Comparison of ENCODE assay signal across 9 mouse cellular contexts in genomic region chr17:34234926-34235325, GRCm38 (mm10). TPM values are rescaled to one million over a fixed set of nuclear protein-coding genes. Genes with fewer than 3 reads are reported as not detected.
DNase-seq lines count a peak whose midpoint lies in the region; ATAC-seq and TF ChIP-seq lines count a peak whose summit lies in the region.
"Had no signal": no experiment of that assay in that cellular context is flagged by ENCODE, and none has a peak within 500 bp of the region (broad histone marks: within the 10 kb centered on the region; RNA-seq: fewer than 3 reads in every experiment).

No protein-coding gene starts in this region.

- H3K4me2 ChIP-seq in CH12.LX (ENCODE audit: insufficient read depth, low read depth, poor library complexity, severe bottlenecking), result peak overlapping the region; percentile 65
- H3K4me2 ChIP-seq in embryonic facial prominence, embryonic 14.5 days (ENCODE audit: low read depth, low read length), result no peak overlapping the region

- no peaks in the 10 kb centered on the region for H3K9me3 ChIP-seq in CH12.LX (replicated peaks; ENCODE audit: low read length)
- H3K9me3 ChIP-seq in embryonic facial prominence, embryonic 14.5 days (ENCODE audit: control insufficient read depth, low read length), result no peaks in the 10 kb centered on the region

- TF ChIP-seq CTCF in CH12.LX (conservative IDR thresholded peaks at IDR 0.05 in 1 of 2, IDR thresholded peaks at IDR 0.05 in 1 of 2; ENCODE audit: low read depth in 2 of 2, low read length in 2 of 2), result peak; percentile 58 to 92

- DNase-seq in CH12.LX (ENCODE audit: extremely low read depth), result peak; percentile 98
- peak; percentile 85 for DNase-seq in adrenal gland, postnatal 10 days
- peak; percentile 48 for DNase-seq in embryonic facial prominence, embryonic 14.5 days (ENCODE audit: low spot score)
- peak; percentile 83 for DNase-seq in heart, postnatal 4 days
- DNase-seq in layer of hippocampus, adult 8-10 months (ENCODE audit: low spot score in 2 of 2), result peak; percentile 45 to 78
- DNase-seq in lung, postnatal 10 days, result peak; percentile 86
- DNase-seq in right cerebral cortex, adult 18-20 months, result peak; percentile 61
- peak; percentile 72 for DNase-seq in urinary bladder, postnatal 14 days (ENCODE audit: low spot score)

- ATAC-seq in embryonic facial prominence, embryonic 14.5 days (ENCODE audit: low read depth), result peak; percentile 55; the same call in 1 of the 2 replicates

- in situ Hi-C loops in CH12.LX (cut with MboI; ENCODE audit: low pct_ligation_motif_present, low pct_unique_long_range_greater_than_20kb, low sequenced_read_pairs), result no loop called here

- 29% methylated on average over 9 of the region's 9 CpGs for WGBS in embryonic facial prominence, embryonic 14.5 days

- H3K27me3 ChIP-seq in CH12.LX (replicated peaks), result no peaks in the 10 kb centered on the region
- no peaks in the 10 kb centered on the region for H3K27me3 ChIP-seq in embryonic facial prominence, embryonic 14.5 days (replicated peaks; ENCODE audit: control insufficient read depth, insufficient read depth, low read length)

- no peaks in the 10 kb centered on the region for H3K36me3 ChIP-seq in CH12.LX (replicated peaks in 1 of 2; ENCODE audit: control insufficient read depth in 1 of 2, insufficient read depth in 1 of 2, low read length in 1 of 2)
- no peaks in the 10 kb centered on the region for H3K36me3 ChIP-seq in embryonic facial prominence, embryonic 14.5 days (ENCODE audit: control insufficient read depth, insufficient read depth, low read length)

- peaks cover 0 to 27% of the 10 kb centered on the region in 2 experiments; a peak in 2 of 4 replicates for H3K4me1 ChIP-seq in CH12.LX (ENCODE audit: control insufficient read depth in 1 of 2, insufficient read depth in 2 of 2)
- H3K4me1 ChIP-seq in embryonic facial prominence, embryonic 14.5 days (ENCODE audit: control insufficient read depth, insufficient read depth, low read length), result no peaks in the 10 kb centered on the region

- peak overlapping the region; percentile 58 for H3K9ac ChIP-seq in CH12.LX (ENCODE audit: insufficient read depth, low read depth)
- H3K9ac ChIP-seq in embryonic facial prominence, embryonic 14.5 days (ENCODE audit: low read depth, low read length), result no peak overlapping the region

- H3K79me2 ChIP-seq in CH12.LX (replicated peaks; ENCODE audit: control insufficient read depth, extremely low read depth, insufficient read depth, poor library complexity, severe bottlenecking), result no peaks in the 10 kb centered on the region

- TF ChIP-seq POLR2A in CH12.LX (IDR thresholded peaks at IDR 0.05; ENCODE audit: low read depth, low read length), result peak; percentile 57

- H3K4me3 ChIP-seq in CH12.LX (replicated peaks in 1 of 3; ENCODE audit: low read depth in 2 of 3, low read length in 2 of 3, poor library complexity in 1 of 3), result peak overlapping the region in 1 of 3 experiments; percentile 36
- H3K4me3 ChIP-seq in embryonic facial prominence, embryonic 14.5 days (ENCODE audit: low read depth, low read length), result no peak overlapping the region

- no peak for TF ChIP-seq EP300 in CH12.LX (IDR thresholded peaks at IDR 0.05; ENCODE audit: low read length)

- no peak overlapping the region for H3K27ac ChIP-seq in CH12.LX (ENCODE audit: insufficient read depth, low read depth)
- no peak overlapping the region for H3K27ac ChIP-seq in embryonic facial prominence, embryonic 14.5 days (replicated peaks; ENCODE audit: low read depth, low read length)

- peak; percentile 98 for TF ChIP-seq RAD21 in CH12.LX (IDR thresholded peaks at IDR 0.05; ENCODE audit: low read depth, low read length)

- dilution Hi-C loops in CH12.LX (cut with MboI; ENCODE audit: extremely low pct_ligation_motif_present, extremely low pct_unique_long_range_greater_than_20kb, low sequenced_read_pairs), result no loop called here

TF ChIP-seq in CH12.LX, 34 proteins besides CTCF, POLR2A, EP300 and RAD21 (continues in another document):
- TF ChIP-seq TCF12 (IDR thresholded peaks at IDR 0.05; ENCODE audit: low read depth, low read length), result peak; percentile 63
- TF ChIP-seq MAFK (IDR thresholded peaks at IDR 0.05; ENCODE audit: insufficient replicate concordance, low read length), result no peak; the same call in 1 of the 2 replicates
- no peak for TF ChIP-seq JUND (conservative IDR thresholded peaks at IDR 0.05; ENCODE audit: low read depth, low read length)
- TF ChIP-seq USF2 (conservative IDR thresholded peaks at IDR 0.05; ENCODE audit: low read depth, low read length), result no peak
- no peak for TF ChIP-seq GABPA (IDR thresholded peaks at IDR 0.05; ENCODE audit: insufficient replicate concordance, low read depth, low read length)
- TF ChIP-seq USF1 (IDR thresholded peaks at IDR 0.05; ENCODE audit: low read depth, low read length), result no peak
- no peak for TF ChIP-seq UBTF (IDR thresholded peaks at IDR 0.05; ENCODE audit: low read depth, low read length)
- TF ChIP-seq ZC3H11A (IDR thresholded peaks at IDR 0.05; ENCODE audit: low read depth, low read length), result peak; percentile 85
- TF ChIP-seq RCOR1 (conservative IDR thresholded peaks at IDR 0.05; ENCODE audit: low read depth, low read length), result no peak; the same call in 1 of the 2 replicates
- peak; percentile 90 for TF ChIP-seq SIN3A (IDR thresholded peaks at IDR 0.05; ENCODE audit: low read length)
- peak; percentile 74 for TF ChIP-seq MEF2A (IDR thresholded peaks at IDR 0.05; ENCODE audit: borderline replicate concordance, low read depth, low read length)
- no peak; the same call in 1 of the 2 replicates for TF ChIP-seq CHD2 (IDR thresholded peaks at IDR 0.05; ENCODE audit: low read length)
- peak; percentile 96 for TF ChIP-seq SMC3 (IDR thresholded peaks at IDR 0.05; ENCODE audit: low read depth, low read length)
- TF ChIP-seq ZMIZ1 (IDR thresholded peaks at IDR 0.05; ENCODE audit: low read depth, low read length), result no peak
- TF ChIP-seq POLR2AphosphoS2 (IDR thresholded peaks at IDR 0.05; ENCODE audit: low read depth, low read length), result no peak
- TF ChIP-seq ETS1 (conservative IDR thresholded peaks at IDR 0.05; ENCODE audit: low read depth, low read length), result peak; percentile 21; the same call in 1 of the 2 replicates
- TF ChIP-seq BHLHE40 (IDR thresholded peaks at IDR 0.05; ENCODE audit: low read depth, low read length), result no peak
- no peak for TF ChIP-seq JUN (IDR thresholded peaks at IDR 0.05; ENCODE audit: insufficient read depth, low read depth, low read length)
- no peak for TF ChIP-seq ZKSCAN1 (IDR thresholded peaks at IDR 0.05; ENCODE audit: borderline replicate concordance, low read depth, low read length)
- TF ChIP-seq KAT2A (IDR thresholded peaks at IDR 0.05; ENCODE audit: insufficient replicate concordance, low read length), result 0 out of 2 replicates have a peak, but pooled peaks have one; percentile 50
- peak; percentile 75 for TF ChIP-seq ELF1 (IDR thresholded peaks at IDR 0.05; ENCODE audit: low read depth, low read length)
- TF ChIP-seq NELFE (IDR thresholded peaks at IDR 0.05; ENCODE audit: low read depth, low read length), result peak; percentile 70
- no peak; the same call in 1 of the 2 replicates for TF ChIP-seq E2F4 (IDR thresholded peaks at IDR 0.05; ENCODE audit: insufficient replicate concordance, low read depth, low read length)
- TF ChIP-seq TBP (conservative IDR thresholded peaks at IDR 0.05; ENCODE audit: low read depth, low read length), result peak; percentile 60; the same call in 1 of the 2 replicates
- peak; percentile 66; the same call in 1 of the 2 replicates for TF ChIP-seq MXI1 (IDR thresholded peaks at IDR 0.05; ENCODE audit: low read depth, low read length)

RNA-seq across cellular contexts. Expression of gene H2-Ob, which starts 3.8 kb away (rescaled TPM):
- 8.4 and 13.7 TPM in 2 replicates for total RNA-seq in CH12.LX (2012; rRNA removed)
- total RNA-seq in CH12.LX (2014; rRNA removed), result 31.9 and 39.7 TPM in 2 replicates
- polyA plus RNA-seq in CH12.LX (2012; ENCODE audit: insufficient read length, low read depth), result 19.9 and 27.2 TPM in 2 replicates
- 1 to 10 TPM; 2.7 to 3.5 TPM for total RNA-seq in adrenal gland, postnatal 10 days (2021)
- polyA plus RNA-seq in embryonic facial prominence, embryonic 14.5 days (2014; fragmentation: Nextera tagmentation; extraction: Ambion mirVana), result 0.24 TPM in 1 of 2 replicates, not detected in the other
- under 1 TPM; 0.23 to 0.38 TPM for total RNA-seq in heart, postnatal 4 days (2021)
- 1 to 10 TPM in 2 of 4 experiments, under 1 TPM in 1, not detected in 1; 0.69 to 3.3 (median 1.8) TPM for total RNA-seq in layer of hippocampus, adult 8-10 months (2022)
- polyA plus RNA-seq: heart, embryonic 14.5 days had no signal

RNA-seq across cellular contexts. Expression of gene H2-Ab1, which starts 22.6 kb away (rescaled TPM):
- 114 and 158 TPM in 2 replicates for total RNA-seq in CH12.LX (2012; rRNA removed)
- total RNA-seq in CH12.LX (2014; rRNA removed), result 105 and 119 TPM in 2 replicates
- 634 and 699 TPM in 2 replicates for polyA plus RNA-seq in CH12.LX (2012; ENCODE audit: insufficient read length, low read depth)
- total RNA-seq in adrenal gland, postnatal 10 days (2021), result 10 to 100 TPM; 27.9 to 36.1 TPM
- 9.4 and 10.1 TPM in 2 replicates for polyA plus RNA-seq in embryonic facial prominence, embryonic 14.5 days (2014; fragmentation: Nextera tagmentation; extraction: Ambion mirVana)
- total RNA-seq in heart, postnatal 4 days (2021), result 1 to 10 TPM; 2.4 to 3.1 TPM
- 10 to 100 TPM in 2 of 4 experiments, 1 to 10 TPM in 2; 1.1 to 31.1 (median 11.6) TPM for total RNA-seq in layer of hippocampus, adult 8-10 months (2022)

RNA-seq across cellular contexts. Expression of gene Tap2, which starts 31.6 kb away (rescaled TPM):
- 110 and 116 TPM in 2 replicates for total RNA-seq in CH12.LX (2012; rRNA removed)
- 54.8 and 62.2 TPM in 2 replicates for total RNA-seq in CH12.LX (2014; rRNA removed)
- polyA plus RNA-seq in CH12.LX (2012; ENCODE audit: insufficient read length, low read depth), result 121 and 124 TPM in 2 replicates
- 10 to 100 TPM; 32.8 to 35.0 TPM for total RNA-seq in adrenal gland, postnatal 10 days (2021)
- 3.3 and 4.1 TPM in 2 replicates for polyA plus RNA-seq in embryonic facial prominence, embryonic 14.5 days (2014; fragmentation: Nextera tagmentation; extraction: Ambion mirVana)
- 10 to 100 TPM; 10.7 to 12.3 TPM for total RNA-seq in heart, postnatal 4 days (2021)
- total RNA-seq in layer of hippocampus, adult 8-10 months (2022), result 10 to 100 TPM; 12.3 to 18.1 (median 15.9) TPM

RNA-seq across cellular contexts. Expression of gene Psmb8, which starts 37.4 kb away (rescaled TPM):
- total RNA-seq in CH12.LX (2012; rRNA removed), result 989 and 1,092 TPM in 2 replicates
- total RNA-seq in CH12.LX (2014; rRNA removed), result 846 and 857 TPM in 2 replicates
- 652 and 654 TPM in 2 replicates for polyA plus RNA-seq in CH12.LX (2012; ENCODE audit: insufficient read length, low read depth)
- total RNA-seq in adrenal gland, postnatal 10 days (2021), result 10 to 100 TPM; 22.8 to 29.1 TPM
- 10.0 and 12.1 TPM in 2 replicates for polyA plus RNA-seq in embryonic facial prominence, embryonic 14.5 days (2014; fragmentation: Nextera tagmentation; extraction: Ambion mirVana)
- 1 to 10 TPM; 3.7 to 7.0 TPM for total RNA-seq in heart, postnatal 4 days (2021)
- total RNA-seq in layer of hippocampus, adult 8-10 months (2022), result 10 to 100 TPM in 2 of 4 experiments, 1 to 10 TPM in 2; 3.8 to 18.8 (median 10.0) TPM

RNA-seq across cellular contexts. Expression of gene Psmb9, which starts 47.4 kb away (rescaled TPM):
- 435 and 547 TPM in 2 replicates for total RNA-seq in CH12.LX (2012; rRNA removed)
- total RNA-seq in CH12.LX (2014; rRNA removed), result 156 and 159 TPM in 2 replicates
- 192 and 196 TPM in 2 replicates for polyA plus RNA-seq in CH12.LX (2012; ENCODE audit: insufficient read length, low read depth)
- total RNA-seq in adrenal gland, postnatal 10 days (2021), result 10 to 100 TPM; 13.5 to 18.2 TPM
- polyA plus RNA-seq in embryonic facial prominence, embryonic 14.5 days (2014; fragmentation: Nextera tagmentation; extraction: Ambion mirVana), result 2.8 and 3.8 TPM in 2 replicates
- total RNA-seq in heart, postnatal 4 days (2021), result 1 to 10 TPM; 2.5 to 3.8 TPM
- 1 to 10 TPM; 3.9 to 9.0 (median 5.8) TPM for total RNA-seq in layer of hippocampus, adult 8-10 months (2022)

Comparison
In these comparisons a context has a peak if more than half of its experiments do, and no peak if none do; other contexts are left out.
1. DNase-seq: peak in every context shown above with its lines; median percentile 98 in CH12.LX; 86 in lung, postnatal 10 days; 85 in adrenal gland, postnatal 10 days; 83 in heart, postnatal 4 days; 72 in urinary bladder, postnatal 14 days; 62 in layer of hippocampus, adult 8-10 months; 61 in right cerebral cortex, adult 18-20 months; 48 in embryonic facial prominence, embryonic 14.5 days.